Mouse (Mus musculus) urinary bladder, adult 2 months (tissue): ENCODE measurements around the gene Utrn. TPM values are rescaled to one million over a fixed set of nuclear protein-coding genes. Genes with fewer than 3 reads are reported as not detected.

ENCODE experiments used
- DNase-seq: peaks from one replicate; pipeline ENCODE4 v3.0.0; 2022; ENCODE audit warnings: low spot score
- polyA plus RNA-seq: library from polyadenylated mRNA; depleted of rRNA; stranded (reverse); fragments of >200 nt; gene quantifications from 2 replicates; pipeline ENCODE4 v1.2.3, GENCODE M21; 2012; rRNA removed

Gene Utrn
- polyA plus RNA-seq, 1 experiment, result 41.1 TPM

GRCm38 (mm10) chr10:12424944-12425343, 444.2 kb downstream of the Utrn start:
- DNase-seq, result no peak

- DNase-seq, result no peak
These were observed 445.0 kb downstream of the Utrn start for GRCm38 (mm10) chr10:12423994-12424725.

GRCm38 (mm10) chr10:12414967-12415366, 454.2 kb downstream of the Utrn start:
- no peak for DNase-seq

- DNase-seq, result no peak
These were observed 462.6 kb downstream of the Utrn start for GRCm38 (mm10) chr10:12406338-12407110.

GRCm38 (mm10) chr10:12399450-12399849, 469.7 kb downstream of the Utrn start:
- no peak for DNase-seq

GRCm38 (mm10) chr10:12380139-12380538, 489.0 kb downstream of the Utrn start:
- no peak for DNase-seq

- no peak for DNase-seq
These were observed 490.0 kb downstream of the Utrn start for GRCm38 (mm10) chr10:12379123-12379522.

- no peak for DNase-seq
These were observed 491.4 kb downstream of the Utrn start for GRCm38 (mm10) chr10:12377727-12378126.

- DNase-seq, result no peak
These were observed 493.1 kb downstream of the Utrn start for GRCm38 (mm10) chr10:12376015-12376414.

GRCm38 (mm10) chr10:12374741-12375140, 494.4 kb downstream of the Utrn start:
- DNase-seq, result no peak

- no peak for DNase-seq
These were observed 514.6 kb downstream of the Utrn start for GRCm38 (mm10) chr10:12354556-12354955.

- no peak for DNase-seq
These were observed 515.1 kb downstream of the Utrn start for GRCm38 (mm10) chr10:12354106-12354505.

GRCm38 (mm10) chr10:12339704-12340558, 529.2 kb downstream of the Utrn start:
- DNase-seq, result no peak

GRCm38 (mm10) chr10:12339005-12339703, 530.0 kb downstream of the Utrn start:
- DNase-seq, result no peak

Other genes starting within 250 kb of the Utrn start
- gene Stx11, start 94.9 kb upstream of the Utrn start, polyA plus RNA-seq, result 10.3 and 12.3 TPM in 2 replicates
- 17.6 and 21.8 TPM in 2 replicates for gene Sf3b5, start 136.0 kb upstream of the Utrn start, polyA plus RNA-seq
- 29.8 and 31.3 TPM in 2 replicates for gene Plagl1, start 191.1 kb upstream of the Utrn start, polyA plus RNA-seq